Mouse (Mus musculus): ENCODE data around the gene Pfn4.

GRCm38 (mm10) chr12:4757060-4757459 is 11.8 kb upstream of the Pfn4 start:
- TF ChIP-seq CTCF (conservative IDR thresholded peaks at IDR 0.05 in 1 of 2, IDR thresholded peaks at IDR 0.05 in 1 of 2; ENCODE audit: low read depth in 2 of 2, low read length in 2 of 2): no peak
- no peak for TF ChIP-seq MAFK (IDR thresholded peaks at IDR 0.05; ENCODE audit: insufficient replicate concordance, low read length)
- TF ChIP-seq ZNF384 (IDR thresholded peaks at IDR 0.05; ENCODE audit: low read depth, low read length): no peak
- TF ChIP-seq EP300 (IDR thresholded peaks at IDR 0.05; ENCODE audit: low read length): no peak
- no peak for TF ChIP-seq MAZ (IDR thresholded peaks at IDR 0.05; ENCODE audit: low read depth, low read length)
- no peak for TF ChIP-seq HCFC1 (IDR thresholded peaks at IDR 0.05; ENCODE audit: low read depth, low read length)

Measured in CH12.LX (cell line).